Mouse (Mus musculus): ENCODE data around the gene Ptprj.

Gene Ptprj

DNA sequence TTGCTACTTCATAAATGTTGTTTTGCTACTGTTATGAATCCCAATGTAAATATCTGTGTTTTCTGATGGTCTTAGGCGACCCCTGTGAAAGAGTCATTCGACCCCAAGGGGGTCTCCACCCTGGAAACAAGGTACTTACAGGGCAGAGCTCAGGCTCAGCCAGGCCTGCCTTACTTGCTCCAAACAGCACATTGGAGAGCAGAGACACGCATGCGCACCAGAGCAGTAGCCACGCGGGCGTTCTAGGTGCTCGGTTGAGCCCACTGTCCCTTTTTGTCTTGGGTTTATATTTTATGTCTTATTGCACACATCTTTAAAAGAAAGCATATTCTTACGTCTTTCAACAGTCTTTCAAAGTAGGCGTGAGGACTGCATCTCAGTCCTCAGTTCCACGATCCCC, 22.1 kb downstream of the Ptprj start:
- DNase-seq: no peak

DNA sequence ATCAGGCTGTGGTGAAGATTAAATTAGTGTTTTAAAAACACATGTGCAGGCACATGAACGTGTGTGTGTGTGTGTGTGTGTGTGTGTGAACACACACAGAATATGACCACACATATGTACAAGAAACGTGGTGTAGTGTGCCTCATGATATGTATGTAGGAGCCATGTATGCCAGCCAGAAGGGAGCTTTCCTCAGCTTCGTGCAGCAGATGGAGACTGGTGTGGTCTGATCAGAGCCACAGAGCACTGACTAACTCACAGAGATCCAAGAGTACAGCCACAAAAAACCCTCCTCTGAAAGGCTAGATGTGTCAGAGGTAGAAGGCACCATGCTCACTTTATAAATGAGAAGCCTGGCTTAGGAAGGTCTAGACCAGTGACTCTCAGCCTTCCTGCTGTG, 22.5 kb downstream of the Ptprj start:
- DNase-seq: no peak

DNA sequence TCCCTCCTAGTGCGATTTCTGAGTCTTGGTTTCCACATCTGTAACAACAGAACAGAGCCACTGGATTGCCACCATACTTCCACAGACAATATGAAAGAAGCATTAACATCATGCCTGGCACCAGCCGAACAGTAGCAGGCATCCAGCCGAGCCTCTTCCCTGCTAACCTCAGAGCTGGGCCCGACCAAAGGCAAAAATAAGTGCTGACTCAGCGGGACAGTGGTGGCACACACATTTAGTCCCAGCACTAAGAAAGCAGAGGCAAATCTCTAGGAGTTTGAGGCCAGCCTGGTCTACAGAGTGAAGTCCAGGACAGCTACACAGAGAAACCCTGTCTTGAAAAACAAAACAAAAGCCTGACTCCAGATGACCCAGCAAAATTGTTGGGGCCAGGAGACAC, 24.7 kb downstream of the Ptprj start:
- DNase-seq: no peak

- DNase-seq: no peak
These were observed 25.6 kb downstream of the Ptprj start for GRCm38 (mm10) chr2:90554806-90555205.

- no peak for DNase-seq
These were observed 26.6 kb downstream of the Ptprj start for GRCm38 (mm10) chr2:90553861-90554260.

DNA sequence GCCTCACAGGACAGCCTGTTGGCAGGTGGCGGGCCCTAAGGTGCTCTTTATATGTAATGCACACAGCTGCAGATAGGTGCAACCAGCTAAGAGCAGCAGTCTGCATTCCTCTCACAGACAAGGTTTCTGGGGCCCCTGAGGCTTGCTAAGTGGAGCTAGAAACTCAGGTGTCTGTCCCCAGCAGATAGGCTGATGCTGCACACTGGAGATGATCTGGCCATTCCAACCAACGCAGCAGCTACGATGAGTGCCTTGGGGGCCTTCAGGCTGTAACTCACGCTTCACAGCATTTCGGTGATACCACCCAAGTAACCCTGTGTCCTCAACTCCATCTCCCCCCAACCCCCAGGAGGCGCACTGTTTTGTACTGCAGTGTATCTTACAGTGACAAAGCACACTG, 29.8 kb downstream of the Ptprj start:
- DNase-seq: no peak

GRCm38 (mm10) chr2:90548541-90548940, 31.9 kb downstream of the Ptprj start:
- no peak for DNase-seq

DNA sequence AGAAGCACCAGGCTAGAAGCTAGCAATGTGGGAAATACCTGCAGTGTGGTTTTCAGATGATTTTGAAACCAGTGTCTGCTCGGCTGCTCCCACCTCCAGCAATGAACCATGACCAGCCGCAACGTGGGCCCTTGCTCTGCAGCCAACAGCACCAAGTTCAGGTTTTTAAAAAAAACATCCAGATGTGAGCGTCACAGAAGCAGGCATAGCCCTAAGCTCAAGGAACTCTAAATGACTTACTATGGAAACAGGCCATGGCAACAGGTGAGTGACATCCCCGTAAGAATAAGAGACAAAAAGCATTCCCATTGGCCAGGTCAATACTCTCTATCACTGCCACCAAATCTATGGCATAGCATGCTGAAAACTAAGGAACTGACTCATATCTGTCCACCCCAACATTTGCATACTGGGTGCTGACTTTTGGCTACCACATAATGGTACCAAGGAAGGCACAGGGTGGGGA, 33.3 kb downstream of the Ptprj start:
- DNase-seq: peak in 1 of 2 experiments; percentile 52

GRCm38 (mm10) chr2:90545261-90545660, 35.2 kb downstream of the Ptprj start:
- DNase-seq: no peak

DNA sequence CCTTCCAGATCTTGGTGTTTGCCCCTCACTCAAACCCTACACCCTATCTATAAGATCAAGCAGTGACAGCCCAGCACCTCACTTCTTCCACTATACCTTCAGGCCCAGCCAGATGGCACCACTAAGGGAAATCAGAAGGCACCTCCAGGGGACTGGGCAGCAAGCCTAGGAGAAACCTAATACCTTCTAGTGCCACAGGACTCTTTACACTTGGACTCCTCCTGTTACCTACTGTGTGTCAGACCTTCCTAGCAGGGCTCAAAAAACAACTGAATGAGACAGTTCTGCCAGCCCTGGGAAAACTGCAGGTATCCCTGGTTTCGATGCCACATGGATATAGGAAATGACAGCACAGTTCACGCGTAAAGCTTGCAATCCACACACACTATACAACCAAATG, 36.5 kb downstream of the Ptprj start:
- no peak for DNase-seq

GRCm38 (mm10) chr2:90543106-90543702, 37.2 kb downstream of the Ptprj start:
- DNase-seq: no peak

DNA sequence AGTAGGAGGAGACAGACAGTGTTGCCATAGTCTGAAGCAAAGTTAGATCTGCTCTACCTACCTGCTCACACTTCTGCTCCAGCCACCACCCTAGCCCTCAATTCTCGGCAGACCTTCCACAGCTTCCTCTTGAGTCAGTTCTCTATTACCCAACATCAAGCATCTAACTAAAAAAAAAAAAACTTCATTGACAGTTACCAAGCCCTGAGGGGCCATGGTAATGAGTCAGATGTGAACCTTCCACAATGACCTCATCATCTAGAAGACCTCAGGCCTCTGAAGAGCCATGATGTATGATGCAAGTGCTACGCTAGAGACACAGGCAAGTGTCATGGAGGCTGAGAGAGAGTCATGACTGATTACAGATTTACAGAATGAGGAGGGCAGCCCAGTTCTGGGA, 37.8 kb downstream of the Ptprj start:
- DNase-seq: no peak

- DNase-seq: no peak
These were observed 41.2 kb downstream of the Ptprj start for GRCm38 (mm10) chr2:90539206-90539605.

DNA sequence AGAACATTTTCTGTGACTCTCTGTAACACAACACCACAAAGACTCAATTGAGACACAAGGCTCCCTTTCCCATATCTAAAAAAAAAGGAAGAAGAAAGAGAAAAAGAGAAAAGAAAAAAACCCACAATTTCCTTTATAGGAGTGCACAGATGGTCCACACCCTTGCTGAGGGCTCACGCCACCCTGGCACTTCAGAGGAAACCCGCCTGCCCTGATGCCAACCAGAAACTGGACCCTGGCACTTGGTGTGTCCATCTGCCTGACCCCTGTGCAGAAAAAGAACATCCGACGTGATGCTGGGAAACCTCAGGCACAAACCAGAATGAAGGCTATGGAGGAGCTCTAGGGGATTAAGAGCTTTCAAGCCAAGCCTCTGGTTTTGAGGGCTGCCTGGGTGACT, 43.2 kb downstream of the Ptprj start:
- DNase-seq: no peak

DNA sequence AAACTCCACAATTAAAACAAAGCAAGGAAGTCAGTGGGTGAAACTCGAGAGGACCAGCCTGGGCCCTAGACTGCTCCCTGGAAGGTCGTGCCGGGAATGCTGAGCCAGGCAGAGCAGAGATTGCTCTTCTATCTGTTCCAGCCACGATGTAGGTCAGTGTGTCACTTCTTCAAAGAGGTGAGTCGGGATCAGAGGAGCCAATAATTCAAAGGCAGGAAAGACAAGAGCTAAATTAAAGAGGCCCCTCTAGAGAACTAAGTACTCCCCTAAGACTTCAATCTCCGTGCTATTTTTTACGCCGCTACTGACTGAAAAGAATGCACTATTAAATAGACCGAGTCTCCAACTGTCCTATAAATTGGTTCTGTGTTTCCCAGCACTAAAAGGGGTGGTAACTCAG, 43.9 kb downstream of the Ptprj start:
- no peak for DNase-seq

- DNase-seq: no peak
These were observed 45.7 kb downstream of the Ptprj start for GRCm38 (mm10) chr2:90534751-90535150.

DNA sequence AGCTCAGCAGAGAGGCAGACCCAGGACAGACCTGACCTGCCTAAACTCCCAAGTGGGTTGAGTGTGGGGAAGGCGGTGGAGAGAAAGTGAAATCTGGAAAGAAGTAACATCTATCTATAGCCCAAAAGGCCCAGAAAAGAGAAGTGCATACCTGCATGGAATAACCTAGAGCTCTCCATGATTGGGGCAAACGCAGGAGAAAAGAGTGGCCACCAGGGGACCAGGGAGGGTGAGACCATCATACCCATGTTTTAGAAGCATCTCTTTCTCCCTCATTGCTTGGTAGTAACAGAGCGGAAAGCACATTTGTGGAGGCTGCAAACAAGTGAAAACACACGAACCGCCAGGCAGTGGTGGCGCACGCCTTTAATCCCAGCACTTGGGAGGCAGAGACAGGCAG, 46.5 kb downstream of the Ptprj start:
- DNase-seq: no peak

GRCm38 (mm10) chr2:90532095-90532494, 48.4 kb downstream of the Ptprj start:
- DNase-seq: no peak

GRCm38 (mm10) chr2:90528107-90528506, 52.3 kb downstream of the Ptprj start:
- DNase-seq: no peak

DNA sequence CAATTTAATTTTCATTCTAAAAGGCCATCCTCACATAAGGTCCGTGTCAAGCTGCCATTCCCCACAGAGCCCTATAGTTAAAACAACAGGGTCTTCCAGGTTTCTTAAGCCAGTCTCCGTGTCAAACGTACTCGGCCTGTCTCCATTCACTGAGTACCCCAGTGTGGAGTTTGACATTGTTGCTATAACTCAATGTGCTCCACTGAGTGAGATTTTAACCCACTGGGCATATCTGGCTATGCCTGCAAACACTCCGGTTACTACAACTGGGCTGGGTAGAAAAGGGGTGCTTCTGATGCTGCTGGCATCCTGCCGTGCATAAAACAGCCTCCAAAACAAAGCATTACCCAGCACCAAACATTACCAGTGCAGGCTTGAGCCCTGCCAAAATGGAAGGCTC, 53.5 kb downstream of the Ptprj start:
- DNase-seq: no peak

DNA sequence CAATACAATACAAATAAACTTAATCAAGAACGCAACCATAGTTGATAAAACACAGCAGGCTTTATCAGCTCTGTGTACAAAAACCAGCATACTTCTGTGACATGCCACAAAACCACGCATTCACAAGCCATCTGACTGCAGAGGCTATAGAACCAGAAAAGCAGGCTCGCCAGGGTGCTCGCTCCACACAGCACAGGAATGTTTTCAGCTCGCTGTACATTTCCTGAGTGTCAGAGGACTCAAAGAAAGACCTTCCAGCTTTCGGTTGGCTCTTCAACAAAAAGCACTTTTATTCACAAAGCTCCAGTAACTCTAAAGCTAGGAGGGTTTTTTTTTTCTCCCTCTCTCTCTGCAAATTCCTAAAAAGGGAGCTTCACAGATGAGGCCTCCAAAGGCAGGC, 53.9 kb downstream of the Ptprj start:
- DNase-seq: no peak

DNA sequence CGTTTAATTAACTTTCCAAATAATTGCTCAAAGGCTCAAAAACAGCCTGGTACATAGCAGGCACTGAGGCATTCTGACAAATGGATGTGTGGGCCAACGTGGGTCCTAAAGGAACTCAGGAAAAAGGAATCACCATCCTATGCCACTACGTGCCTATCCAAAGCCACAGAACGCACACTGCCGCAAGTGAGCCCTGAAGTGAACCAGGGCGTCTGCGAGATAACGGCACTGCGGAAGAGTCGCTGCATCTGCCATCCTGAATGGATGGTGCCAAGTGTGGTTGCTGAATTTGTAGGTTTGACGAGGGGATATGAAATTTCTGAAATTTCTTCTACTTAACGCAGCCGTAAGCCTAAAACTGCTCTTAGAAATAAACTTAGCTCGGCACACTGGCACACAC, 54.6 kb downstream of the Ptprj start:
- DNase-seq: no peak

GRCm38 (mm10) chr2:90522455-90522854, 58.0 kb downstream of the Ptprj start:
- no peak for DNase-seq

DNA sequence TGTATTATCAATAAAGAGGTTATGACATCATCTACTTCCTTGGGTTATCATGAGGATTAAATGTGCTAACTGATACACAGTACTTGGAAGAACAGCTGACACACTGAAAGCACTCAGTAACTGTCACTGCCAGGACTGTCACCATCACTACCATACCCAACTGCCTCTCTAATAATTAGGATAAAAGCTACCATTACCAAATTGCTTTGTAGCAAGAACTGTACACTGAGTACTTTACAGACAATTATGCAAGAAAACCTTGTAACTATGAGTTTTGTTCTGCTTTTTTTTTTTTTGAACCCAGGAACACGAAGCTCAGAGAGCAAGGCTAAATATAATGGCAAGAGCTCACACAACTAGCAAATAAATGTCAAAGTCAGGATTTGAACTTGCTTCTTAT, 58.5 kb downstream of the Ptprj start:
- DNase-seq: no peak

DNA sequence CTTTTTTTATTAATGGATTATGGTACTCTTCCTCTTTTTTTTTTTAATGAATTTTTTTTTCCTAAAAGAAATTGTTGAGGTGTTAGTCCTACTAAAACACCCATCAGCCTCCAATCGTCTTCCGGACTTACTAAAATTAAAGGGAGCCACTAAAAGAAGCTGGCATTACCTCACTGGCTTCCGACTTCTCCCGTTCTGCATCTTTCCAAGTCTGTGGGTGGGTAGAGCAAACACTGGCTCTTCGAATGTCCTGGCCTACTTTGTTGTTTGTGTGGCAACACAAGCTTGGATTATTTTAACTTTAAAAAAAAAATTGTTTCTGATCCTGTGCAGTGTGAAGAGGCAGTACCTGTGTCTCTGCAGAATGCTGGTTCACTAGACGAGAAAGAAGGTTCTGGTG, 62.2 kb downstream of the Ptprj start:
- DNase-seq: no peak

- no peak for DNase-seq
These were observed 65.5 kb downstream of the Ptprj start for GRCm38 (mm10) chr2:90514969-90515368.

All from spleen, adult 18-20 months (tissue).